Mouse (Mus musculus) gastrocnemius, adult 8-10 months (tissue): ENCODE data around the gene Xxylt1. TPM values are rescaled to one million over a fixed set of nuclear protein-coding genes. Genes with fewer than 3 reads are reported as not detected.
"Not testable (repeated sequence)": the region's sequence is repeated elsewhere in the genome, so short reads cannot be mapped to it uniquely, and the experiment has no call there.

Experiments used
- DNase-seq, 2 experiments: peaks; one replicate each; pipeline ENCODE4 v3.0.0; 2022; ENCODE audit warnings: low spot score in 2 of 2
- total RNA-seq, 4 experiments: library from RNA; stranded (reverse); gene quantifications; 2 replicates each; pipeline ENCODE4 v1.2.4; 2022

Gene Xxylt1
- total RNA-seq, 4 experiments from 2014 or later, result 2.8 to 3.6 (median 3.0) TPM

DNA sequence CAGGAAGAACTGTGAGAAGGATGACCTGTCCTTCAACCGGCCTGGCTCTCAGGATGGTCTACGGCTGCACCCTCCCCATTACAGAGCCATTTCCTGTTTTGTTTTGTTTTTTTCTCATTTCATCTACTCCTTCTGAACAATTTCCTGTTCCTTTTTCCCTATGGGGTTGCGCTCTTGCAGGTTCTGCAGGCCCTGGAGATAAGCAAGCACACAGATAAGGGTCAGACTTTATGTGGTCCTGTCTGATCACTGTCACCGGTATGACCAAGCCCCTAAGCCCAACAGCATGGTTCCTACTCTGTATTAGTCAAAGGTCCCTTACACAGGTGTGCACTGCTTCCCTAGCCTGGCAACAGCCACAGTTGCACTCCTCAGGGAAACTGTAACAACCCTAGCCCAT is 56.2 kb downstream of the Xxylt1 start:
- DNase-seq, result no peak

DNA sequence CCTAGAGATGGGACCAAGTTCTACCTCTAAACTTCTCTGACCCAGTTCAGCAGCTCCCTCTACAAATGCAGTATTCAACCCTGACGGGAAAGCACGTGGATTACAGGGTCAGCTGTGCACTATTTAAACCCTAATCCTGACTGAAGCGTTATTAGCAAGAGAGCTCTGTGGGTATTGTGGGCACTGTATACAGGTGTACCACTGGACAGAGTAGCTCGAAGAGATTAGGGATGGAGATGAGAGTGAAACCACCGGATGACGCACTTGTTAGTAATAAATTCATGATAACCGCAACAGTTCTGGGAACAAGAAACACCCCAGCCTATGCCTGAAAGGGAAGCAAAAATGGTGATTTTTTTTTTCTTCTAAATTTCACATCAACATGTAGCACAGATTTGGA is 57.0 kb downstream of the Xxylt1 start:
- no peak for DNase-seq

DNA sequence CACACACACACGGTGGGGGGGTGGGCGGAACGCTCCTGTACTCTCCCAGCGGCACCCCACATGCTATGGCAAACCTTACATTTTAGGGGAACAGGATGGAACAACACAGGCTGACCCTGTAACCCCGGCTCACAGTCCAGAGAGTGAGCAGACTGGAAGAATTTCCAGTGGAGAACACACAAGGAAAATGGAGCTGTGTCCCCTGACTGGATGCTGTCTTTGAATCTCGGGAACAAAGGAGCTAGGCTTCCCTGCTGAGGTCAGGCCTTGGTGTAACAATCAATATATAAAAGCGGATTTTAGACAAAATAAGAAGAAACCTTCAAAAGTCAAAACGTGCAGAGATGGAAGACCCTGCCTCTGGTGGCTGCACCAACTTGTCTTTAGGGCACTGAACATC is 57.4 kb downstream of the Xxylt1 start:
- no peak for DNase-seq

DNA sequence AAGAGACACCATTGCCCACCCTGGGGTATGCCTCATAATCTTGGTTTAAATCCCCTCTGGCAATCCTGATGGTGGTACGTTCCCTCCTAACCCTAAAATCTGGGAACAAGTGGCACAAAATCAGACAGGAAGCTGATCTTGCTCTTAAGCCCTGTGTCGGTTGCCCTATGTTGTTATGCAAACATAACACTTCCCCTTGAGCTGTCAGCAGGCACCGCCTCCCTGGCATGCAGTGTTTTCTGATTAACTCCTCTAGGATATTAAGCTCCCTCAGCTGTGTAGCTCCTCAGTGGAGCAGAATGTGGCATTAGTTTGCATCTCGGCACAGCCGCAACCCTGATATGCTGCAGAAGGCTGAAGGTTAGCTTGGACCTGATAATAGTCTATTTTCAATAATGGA is 58.9 kb downstream of the Xxylt1 start:
- no peak for DNase-seq

DNA sequence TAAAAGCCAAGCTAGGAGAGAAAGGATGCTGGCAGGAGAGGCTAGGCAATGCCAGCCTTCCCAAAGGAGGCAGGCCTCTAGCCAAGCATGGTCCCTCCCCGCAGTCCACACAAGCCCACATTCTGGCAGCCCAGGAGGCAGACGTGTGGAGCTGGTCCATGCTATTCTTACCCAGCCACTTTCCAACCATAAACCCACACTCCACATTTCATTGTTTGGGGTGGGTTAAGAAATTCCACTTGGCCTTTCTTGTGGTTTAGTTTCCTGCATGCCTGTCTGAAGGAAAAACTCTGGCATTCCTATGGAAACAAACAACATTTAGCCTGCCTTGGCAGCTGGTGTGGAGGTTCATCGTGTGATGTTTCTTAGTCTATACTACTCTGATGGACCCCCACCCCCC is 61.7 kb downstream of the Xxylt1 start:
- DNase-seq, result no peak

DNA sequence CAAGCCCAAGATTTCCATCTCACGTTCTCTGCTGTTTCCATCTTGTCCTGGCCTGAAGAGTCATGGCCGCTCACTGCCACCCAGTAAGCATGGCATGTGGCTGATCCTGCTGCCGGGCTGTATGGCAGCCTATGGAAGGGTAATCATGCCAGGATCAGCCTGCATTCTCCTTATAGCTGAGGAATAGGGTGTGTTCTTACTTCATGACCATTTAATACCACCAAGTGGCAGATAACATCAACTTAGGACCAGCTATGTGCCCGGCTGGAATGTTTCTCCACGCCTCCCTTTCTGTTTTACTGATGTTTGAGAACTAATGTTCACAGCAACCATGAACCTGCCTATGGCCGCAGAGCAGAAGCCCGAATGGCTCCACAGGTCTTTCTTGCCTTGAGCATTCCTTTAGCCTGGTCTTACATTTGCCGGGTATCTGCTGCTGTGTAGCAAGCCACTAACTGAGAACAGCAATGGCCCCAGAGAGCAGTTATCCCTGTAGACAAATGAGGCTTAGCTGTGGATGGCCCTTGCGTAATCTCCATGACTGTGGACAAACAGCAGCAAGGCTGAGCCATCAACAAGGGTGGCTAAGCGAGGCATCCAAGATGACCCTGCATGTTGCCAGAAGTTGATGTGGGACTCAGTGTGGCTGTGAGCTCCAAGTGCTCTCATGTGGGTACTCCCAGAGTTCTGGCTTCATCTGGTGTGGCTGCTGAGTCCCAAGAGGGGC is 63.4 kb downstream of the Xxylt1 start:
- no peak for DNase-seq

DNA sequence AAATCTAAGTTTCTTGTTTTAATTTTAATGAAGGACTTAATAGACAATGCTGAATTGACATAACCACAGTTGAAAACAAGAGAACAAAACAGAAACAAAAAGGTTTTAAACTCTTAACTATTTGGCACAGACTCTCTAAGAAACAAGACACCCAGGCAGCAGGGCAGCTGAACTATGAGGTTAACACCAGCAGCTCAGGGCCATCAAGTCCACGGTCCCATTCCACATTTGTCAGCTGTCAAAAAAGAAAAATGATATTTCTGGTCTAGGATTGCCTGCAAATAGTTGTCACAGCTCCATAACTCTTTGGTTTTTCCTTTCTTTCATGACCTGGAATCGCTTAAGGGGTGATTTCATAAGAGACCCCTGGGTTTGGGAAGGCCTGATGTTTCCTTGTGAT is 64.6 kb downstream of the Xxylt1 start:
- no peak for DNase-seq

DNA sequence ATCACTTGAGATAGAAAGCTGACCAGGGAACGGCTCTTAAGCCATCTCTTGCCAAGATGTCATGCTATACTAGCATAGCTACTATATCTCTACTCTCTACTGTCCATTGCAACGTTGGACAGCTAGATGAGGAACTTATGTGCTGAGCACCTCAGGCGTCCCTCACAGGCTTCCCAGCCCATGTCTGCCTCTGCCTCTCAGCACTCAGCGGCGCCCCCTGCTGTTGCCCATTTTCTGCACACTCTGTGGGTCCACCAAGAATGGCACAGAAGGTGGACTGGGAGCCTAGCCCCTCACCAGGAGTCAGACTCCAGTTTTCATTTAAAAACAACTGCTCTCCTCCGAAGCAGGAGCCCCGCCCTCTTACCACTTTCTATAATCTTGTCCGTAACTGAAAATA is 65.1 kb downstream of the Xxylt1 start:
- DNase-seq, result peak in 1 of 2 experiments; percentile 15

DNA sequence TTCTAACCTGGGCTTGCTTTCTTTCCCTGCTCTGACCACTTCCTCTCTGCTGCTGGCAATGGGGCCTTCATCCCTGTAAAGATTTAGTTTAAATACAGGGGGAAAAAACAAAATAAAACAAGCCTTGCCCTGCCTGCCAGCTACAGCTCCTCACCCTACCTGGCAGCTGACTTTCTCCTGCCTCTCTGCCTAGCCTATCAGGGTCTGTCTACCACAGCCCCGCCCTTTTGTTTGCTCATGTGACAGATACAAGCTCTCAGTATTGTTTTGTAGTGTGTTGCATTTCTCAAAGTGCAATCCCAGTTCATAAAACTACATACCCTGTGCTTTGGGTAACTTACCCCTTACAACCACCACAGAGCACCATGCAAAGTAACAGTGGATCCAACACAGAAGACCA is 66.0 kb downstream of the Xxylt1 start:
- no peak for DNase-seq

DNA sequence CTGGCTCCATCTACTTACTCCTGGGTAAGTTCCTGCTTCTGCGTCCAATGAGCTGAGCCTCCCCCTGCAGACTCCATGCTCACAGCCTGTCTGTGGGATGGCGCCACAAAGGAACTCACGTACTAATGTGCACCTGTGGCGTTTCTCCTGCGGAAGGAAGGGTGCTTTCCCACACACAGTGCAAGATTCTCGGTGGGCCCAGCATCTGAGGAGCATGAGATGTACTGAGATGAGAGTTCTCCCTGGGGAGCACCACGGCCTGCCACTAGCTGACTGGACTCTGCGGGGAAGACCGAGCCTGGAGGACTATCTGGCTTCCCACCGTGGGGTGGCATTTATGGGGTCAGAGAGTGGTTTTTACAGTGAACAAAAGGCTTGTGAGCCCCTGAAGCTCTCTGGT is 69.0 kb downstream of the Xxylt1 start:
- DNase-seq, result no peak

DNA sequence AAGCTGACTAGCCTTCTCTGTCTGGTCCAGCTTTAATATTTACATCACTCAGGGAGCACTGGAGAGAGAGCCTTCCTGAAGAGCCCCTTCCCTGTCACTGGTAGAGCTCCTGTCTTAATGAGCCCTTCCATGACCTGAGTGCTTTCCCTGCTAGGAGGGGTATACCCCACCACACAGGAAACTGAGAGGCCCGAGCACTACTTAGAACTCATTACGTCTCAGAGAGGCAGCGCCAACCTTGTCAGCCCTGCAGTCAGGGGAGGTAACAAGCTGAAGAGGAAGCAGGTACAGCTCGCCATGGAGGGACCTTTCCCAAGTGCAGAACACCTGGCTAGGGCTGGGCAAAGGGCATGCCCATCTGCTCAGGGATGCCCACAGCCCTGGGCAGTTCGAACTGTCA is 70.8 kb downstream of the Xxylt1 start:
- no peak for DNase-seq

DNA sequence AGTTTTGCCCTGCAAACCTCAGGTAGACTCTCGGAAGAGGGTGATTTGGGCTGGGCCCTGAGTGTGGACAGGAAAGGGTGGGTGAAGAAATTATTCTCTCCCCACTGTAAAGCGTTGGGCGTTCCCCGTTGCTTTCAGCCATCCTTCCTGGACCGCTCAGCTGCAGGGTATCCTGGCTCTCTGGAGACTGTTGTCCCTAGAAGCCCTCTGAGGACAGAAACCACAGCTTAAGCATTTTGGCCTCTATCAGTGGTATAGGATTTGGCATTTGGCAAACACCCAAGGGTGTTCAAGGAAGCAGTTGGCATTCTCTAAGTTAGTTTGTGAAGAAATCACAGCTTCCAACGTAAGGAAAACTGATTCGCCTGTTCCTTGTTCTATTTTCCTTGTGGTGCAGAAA is 72.9 kb downstream of the Xxylt1 start:
- DNase-seq, result no peak

DNA sequence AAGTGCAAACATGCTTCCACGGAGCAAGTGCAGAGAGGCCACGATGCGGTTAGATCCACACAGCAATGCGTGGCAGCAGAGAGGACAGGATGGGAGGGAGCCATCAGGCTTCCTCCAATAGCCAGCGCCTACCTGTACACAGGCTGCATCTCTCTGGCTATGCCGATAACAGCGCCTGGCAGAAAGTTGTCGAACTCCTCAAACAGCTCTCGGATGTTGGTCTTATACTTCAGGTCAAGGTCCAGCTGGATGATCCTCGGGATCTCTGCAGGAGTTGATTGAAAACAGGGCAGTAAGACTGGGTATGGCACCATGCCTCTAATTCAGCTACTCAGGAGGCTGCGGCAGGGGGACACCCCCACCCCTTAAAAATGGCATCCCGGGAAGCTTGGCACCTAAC is 73.7 kb downstream of the Xxylt1 start:
- DNase-seq, result no peak

DNA sequence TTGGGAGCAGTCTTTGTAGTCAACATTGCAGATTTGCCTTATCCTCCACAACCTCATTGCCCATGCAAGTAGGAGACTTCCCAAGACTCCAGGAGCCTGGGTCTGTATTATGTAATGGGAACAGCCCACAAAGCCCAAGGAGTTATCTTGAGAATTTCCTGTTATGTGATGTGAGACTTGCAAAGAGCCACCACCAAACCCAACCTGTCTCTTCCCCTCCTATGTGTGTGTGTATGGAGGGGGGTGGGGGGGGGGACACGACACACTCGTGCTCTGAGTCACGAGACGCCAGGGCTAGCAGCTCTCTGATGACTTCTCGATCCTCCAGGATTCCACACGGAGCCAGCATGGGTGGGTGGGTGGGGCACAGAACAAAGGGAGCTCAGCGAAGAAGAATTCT is 75.5 kb downstream of the Xxylt1 start:
- DNase-seq, result no peak

DNA sequence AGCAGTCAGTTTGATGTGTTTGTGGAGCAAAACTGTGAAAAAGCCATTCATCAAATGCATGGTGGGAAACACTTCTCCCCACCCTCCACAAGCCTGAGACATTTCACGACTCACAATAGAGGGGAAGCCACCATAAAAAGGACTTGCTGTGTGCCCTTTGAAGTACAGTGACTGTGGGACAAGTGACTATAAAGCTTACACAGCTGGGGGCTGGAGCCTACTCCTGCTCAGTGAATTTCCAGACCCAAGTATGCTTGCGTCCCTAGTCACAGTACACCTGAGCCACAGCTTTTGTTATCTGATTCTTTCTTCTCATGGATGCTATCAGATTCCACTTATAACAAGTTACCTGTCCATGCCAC is 76.9 kb downstream of the Xxylt1 start:
- no peak for DNase-seq

DNA sequence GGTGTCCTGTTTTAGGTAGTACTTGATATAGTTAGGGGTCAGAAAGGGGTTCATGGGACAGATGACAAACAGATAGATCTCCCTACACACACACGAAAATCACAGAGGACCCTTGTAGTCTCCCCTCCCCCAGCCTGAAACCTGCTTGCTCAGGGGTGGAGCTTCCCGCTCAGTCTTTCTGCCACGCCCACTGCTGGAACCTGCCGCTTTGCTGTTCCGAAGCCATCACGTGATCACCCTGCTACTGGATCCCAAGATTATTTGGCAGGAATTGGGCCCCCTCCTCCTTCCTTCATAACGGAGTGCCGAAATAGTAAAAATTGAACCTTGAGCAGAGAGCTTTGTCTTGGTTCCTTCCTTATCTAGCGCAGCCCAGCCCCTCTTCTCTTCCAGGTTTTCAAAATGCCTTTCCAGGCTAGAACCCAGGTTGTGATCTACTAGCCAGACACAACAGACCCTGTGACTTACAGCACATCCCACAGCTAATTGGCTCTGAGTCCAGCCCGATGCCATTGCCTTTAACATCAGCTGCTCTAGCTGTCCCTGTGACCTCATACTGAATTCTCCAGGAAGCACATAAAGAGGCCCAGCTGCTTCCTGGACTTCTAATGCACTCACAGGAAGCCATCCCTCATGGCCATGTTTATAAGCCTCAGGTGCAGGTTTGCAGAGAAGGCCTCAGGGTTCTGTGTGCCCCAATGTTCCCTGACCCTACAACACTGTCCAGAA is 77.5 kb downstream of the Xxylt1 start:
- not testable (repeated sequence) for DNase-seq

DNA sequence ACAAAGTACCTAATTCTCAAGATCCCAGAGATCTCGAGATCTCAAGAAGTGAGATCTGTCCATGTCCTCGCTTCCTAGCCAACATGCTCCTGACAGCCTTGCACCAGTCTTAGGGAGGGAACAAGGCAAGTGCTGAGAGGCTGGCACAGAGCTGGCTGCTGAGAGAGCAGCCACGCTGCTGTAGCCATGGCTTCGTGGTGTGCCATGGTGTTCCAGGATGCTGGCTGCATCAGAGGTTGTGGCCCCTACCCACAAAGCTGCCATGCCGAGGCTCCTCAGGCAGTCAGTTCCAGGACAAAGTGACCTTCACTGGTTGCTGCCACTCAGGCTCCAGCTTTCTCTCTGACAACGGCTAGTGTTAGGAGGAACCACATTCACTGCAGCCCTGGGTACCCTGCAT is 78.3 kb downstream of the Xxylt1 start:
- DNase-seq, result no peak

DNA sequence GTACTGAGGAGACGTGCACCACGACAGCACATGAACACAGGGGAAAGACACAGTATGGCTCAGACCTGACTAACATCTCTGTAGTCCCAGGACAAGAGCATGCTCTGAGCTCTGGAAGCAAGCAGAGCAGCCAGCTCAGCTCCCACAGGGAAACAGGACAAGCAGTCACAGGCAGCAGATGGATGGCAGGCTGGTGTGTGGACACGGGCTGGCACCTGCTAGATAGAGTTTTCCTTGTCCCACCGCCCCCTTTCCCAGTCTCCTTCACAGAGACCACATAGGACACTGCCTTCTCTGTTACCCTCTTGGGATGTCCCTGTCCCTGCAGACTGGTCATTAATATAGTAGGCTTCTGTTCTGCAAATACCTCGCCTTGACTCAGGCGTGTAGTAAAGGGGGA is 79.1 kb downstream of the Xxylt1 start:
- no peak for DNase-seq

DNA sequence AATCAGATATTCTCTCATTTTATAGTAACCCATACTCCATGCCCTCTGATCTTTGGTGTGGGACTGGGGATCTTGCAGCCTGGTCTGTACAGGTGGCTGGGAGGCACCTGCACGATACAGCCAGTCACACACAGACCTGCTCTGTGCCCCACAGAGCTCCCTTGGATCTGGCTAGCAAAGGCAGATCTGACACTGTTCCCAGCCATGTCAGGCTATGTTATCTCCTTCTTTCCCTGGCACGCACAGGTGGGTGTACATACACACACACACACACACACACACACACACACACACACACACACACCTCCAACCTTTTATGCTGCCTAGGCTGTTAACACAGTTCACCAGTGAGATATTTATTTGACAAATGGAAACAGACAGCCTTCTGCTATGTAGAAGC is 82.5 kb downstream of the Xxylt1 start:
- no peak for DNase-seq

DNA sequence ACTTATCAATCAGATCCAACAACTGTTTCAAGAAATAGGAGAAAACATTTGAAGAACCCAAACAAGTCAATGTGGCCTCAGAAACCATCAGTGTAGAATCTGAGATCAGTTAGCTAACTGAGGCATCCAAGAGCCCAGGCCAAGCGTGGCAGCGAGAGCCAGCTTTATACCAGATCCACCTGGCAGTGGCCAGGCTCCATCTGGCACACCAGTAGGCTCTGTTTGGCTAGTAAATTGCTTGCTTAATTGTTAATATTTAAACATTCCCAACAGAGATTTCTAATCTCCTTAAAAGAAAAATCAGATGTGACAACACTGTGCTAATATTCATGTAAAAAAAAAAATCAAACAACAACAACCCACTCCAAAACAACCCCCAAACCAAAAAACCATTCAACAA is 83.2 kb downstream of the Xxylt1 start:
- no peak for DNase-seq

DNA sequence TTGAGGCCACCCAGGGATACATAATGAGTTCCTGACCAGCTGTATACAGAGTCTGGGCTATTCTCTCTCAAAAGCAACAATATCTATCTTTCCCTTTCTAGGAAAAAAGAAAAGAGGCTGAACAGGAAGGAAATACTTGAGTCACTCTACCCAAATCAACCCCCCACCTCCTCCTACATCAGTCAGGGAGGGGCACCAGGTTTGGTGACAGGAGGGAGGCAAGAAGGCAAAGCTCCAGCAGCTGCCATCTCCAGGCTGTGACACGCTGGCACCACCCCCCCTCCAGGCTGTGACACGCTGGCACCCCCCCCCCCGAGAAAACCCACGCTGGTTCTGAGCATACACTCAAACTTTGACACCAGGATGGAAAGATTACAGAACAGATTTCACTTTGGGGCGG is 85.8 kb downstream of the Xxylt1 start:
- DNase-seq, result no peak

DNA sequence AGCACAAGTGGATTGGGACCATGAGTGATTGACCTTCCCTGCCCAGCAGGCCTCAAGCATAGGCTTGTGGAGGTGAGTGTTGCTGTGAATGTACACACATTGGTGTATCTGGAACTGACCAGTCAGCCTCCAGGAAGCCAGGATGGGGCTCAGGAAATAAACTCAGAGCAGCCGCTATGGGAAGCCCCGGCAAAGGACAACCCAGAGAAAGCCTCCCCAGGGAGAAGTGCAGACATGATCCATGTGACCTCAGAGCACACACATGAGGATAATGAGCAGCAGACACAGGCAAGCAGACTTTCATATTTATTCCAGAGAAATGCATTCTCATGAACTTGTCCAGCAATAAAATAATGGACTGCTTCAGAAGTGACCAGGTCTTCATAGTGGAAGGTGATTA is 86.4 kb downstream of the Xxylt1 start:
- DNase-seq, result no peak

DNA sequence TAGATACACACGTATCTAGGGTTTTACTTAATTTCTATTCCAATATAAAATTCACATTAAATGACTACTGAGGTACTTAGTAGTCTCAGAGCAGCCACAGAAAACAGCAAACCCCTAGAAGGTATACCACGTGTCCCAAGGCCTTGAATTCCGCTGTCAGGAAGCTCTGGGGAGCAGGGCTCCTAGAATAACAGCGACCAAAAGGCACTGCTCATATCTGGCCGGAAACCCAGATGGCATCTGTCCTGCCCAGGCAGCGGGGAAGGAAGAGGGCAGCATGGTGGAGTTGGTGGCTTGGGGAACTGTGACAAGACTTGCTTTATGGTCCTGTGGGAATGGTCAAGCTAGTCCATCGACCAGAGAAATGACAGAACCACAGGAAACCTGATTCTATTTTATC is 86.9 kb downstream of the Xxylt1 start:
- no peak for DNase-seq
